Mouse (Mus musculus): ENCODE data around the gene Mfsd4a.
A peak's percentile ranks its signal among the peaks of the same experiment; 100 is the strongest.

DNA sequence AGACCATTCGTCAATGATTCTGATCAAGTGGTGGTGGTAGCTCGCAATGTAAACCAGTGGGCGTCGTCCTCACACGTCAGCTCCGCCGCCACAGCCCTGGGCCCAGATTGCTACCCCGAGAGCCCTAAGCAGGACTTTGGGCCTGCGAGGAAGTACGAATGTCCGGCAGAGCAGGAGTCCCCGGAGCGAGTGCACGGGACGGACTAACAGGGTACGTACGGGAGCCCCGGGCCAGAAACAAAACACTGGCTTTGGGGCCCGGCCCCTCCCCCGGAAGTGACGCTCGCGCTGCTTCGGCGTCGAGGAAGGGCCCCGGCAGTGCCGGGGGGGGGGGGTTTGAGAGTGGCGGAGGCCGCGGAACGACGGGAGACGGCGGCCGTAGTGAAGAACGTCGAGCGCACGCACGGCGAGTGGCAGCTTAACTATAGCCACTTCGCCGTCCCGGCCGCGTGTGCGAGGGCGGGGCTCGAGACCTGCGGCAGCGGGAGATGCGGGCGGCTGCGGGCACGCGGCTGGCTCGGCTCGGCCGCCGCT is 60.5 kb downstream of the Mfsd4a start, which contains the start of gene Elk4:
- peak; percentile 34 for TF ChIP-seq POLR2A (IDR thresholded peaks at IDR 0.05; ENCODE audit: insufficient read depth, low read length)
- no peak for TF ChIP-seq CTCF (IDR thresholded peaks at IDR 0.05; ENCODE audit: low read depth, low read length)

Measured in ES-Bruce4 (cell line).